Mouse (Mus musculus) inflammation-experienced regulatory T-cells (primary cell): Measurements from ENCODE around the gene St6galnac1. TPM values are rescaled to one million over a fixed set of nuclear protein-coding genes. Genes with fewer than 3 reads are reported as not detected.

Experiments
- polyA plus RNA-seq, 2 experiments: library from polyadenylated mRNA; unstranded; fragments of 100-300 nt; shearing (Covaris generic); gene quantifications; one replicate each; pipeline ENCODE4 v1.2.1; 2017

Gene St6galnac1
- polyA plus RNA-seq: 1 to 10 TPM in 1 of 2 experiments, under 1 TPM in 1; 0.48 to 3.9 TPM

GRCm38 (mm10) chr11:116775407-116775806, at the start of gene St6galnac1:
Gene St6galnac1 (minus strand): TSS chr11:116775507.

Other genes starting within 250 kb of the St6galnac1 start
- gene Sphk1, start 244.6 kb downstream of the St6galnac1 start, polyA plus RNA-seq: 1 to 10 TPM in 1 of 2 experiments, under 1 TPM in 1; 0.16 to 2.7 TPM
- gene Ube2o, start 194.1 kb downstream of the St6galnac1 start, polyA plus RNA-seq: 10 to 100 TPM in 1 of 2 experiments, 1 to 10 TPM in 1; 7.7 to 10.1 TPM
- gene Aanat, start 189.1 kb downstream of the St6galnac1 start, polyA plus RNA-seq: not detected
- gene Rhbdf2, start 148.5 kb downstream of the St6galnac1 start, polyA plus RNA-seq: 10 to 100 TPM; 11.4 to 23.4 TPM
- gene Prcd, start 122.0 kb downstream of the St6galnac1 start, polyA plus RNA-seq: under 1 TPM in 1 of 2 experiments, not detected in 1; 0.82 TPM
- under 1 TPM in 1 of 2 experiments, not detected in 1; 0.16 TPM for gene Cygb, start 121.2 kb downstream of the St6galnac1 start, polyA plus RNA-seq
- gene Mxra7, start 52.5 kb upstream of the St6galnac1 start, polyA plus RNA-seq: 1 to 10 TPM in 1 of 2 experiments, not detected in 1; 1.4 TPM
- gene Mettl23, start 67.8 kb upstream of the St6galnac1 start, polyA plus RNA-seq: 100 to 1,000 TPM; 192 to 208 TPM
- 100 to 1,000 TPM in 1 of 2 experiments, 10 to 100 TPM in 1; 70.3 to 108 TPM for gene Jmjd6, start 67.9 kb upstream of the St6galnac1 start, polyA plus RNA-seq
- 10 to 100 TPM; 24.1 to 36.4 TPM for gene Mfsd11, start 76.9 kb upstream of the St6galnac1 start, polyA plus RNA-seq
- gene Srsf2, start 77.6 kb upstream of the St6galnac1 start, polyA plus RNA-seq: 100 to 1,000 TPM; 386 to 529 TPM
- gene Mgat5b, start 143.4 kb upstream of the St6galnac1 start, polyA plus RNA-seq: under 1 TPM in 1 of 2 experiments, not detected in 1; 0.51 TPM